Mouse (Mus musculus) neural tube, embryonic 11.5 days (tissue): ENCODE data around the gene Lgals4. TPM values are rescaled to one million over a fixed set of nuclear protein-coding genes. Genes with fewer than 3 reads are reported as not detected.

Experiments used
- ATAC-seq: fragments of 200-750 bp; cut with Nextera tagmentation; 2 replicates; pipeline ENCODE4 v1.8.0; 2017; ENCODE audit warnings: moderate number of reproducible peaks, mild to moderate bottlenecking, moderate TSS enrichment, moderate library complexity; ENCODE audit not compliant: insufficient read depth, low FRiP score, low TSS enrichment
- DNase-seq: peaks from one replicate; pipeline ENCODE4 v3.0.0-alpha.2; 2015; ENCODE audit warnings: low spot score
- H3K27ac ChIP-seq: fragments of 300-500 bp; sonication (generic); 2 replicates; pipeline ENCODE4 v1.5.1; 2014; ENCODE audit warnings: low read depth, mild to moderate bottlenecking, low read length
- H3K27me3 ChIP-seq: fragments of 300-500 bp; sonication (generic); 2 replicates; pipeline ENCODE4 v1.6.1; 2014; ENCODE audit warnings: mild to moderate bottlenecking, low read length, mixed read lengths; ENCODE audit not compliant: control insufficient read depth, insufficient read depth
- H3K36me3 ChIP-seq: fragments of 300-500 bp; sonication (generic); 2 replicates; pipeline ENCODE4 v1.6.1; 2014; ENCODE audit warnings: mild to moderate bottlenecking, low read length, moderate library complexity, mixed read lengths; ENCODE audit not compliant: control insufficient read depth, insufficient read depth
- H3K4me1 ChIP-seq: fragments of 300-500 bp; sonication (generic); 2 replicates; pipeline ENCODE4 v1.6.1; 2014; ENCODE audit warnings: low read length, mixed read lengths; ENCODE audit not compliant: control insufficient read depth, insufficient read depth
- H3K4me2 ChIP-seq: fragments of 300-500 bp; sonication (generic); 2 replicates; pipeline ENCODE4 v1.6.1; 2014; ENCODE audit warnings: low read depth, mild to moderate bottlenecking, moderate library complexity
- H3K4me3 ChIP-seq: fragments of 300-500 bp; sonication (generic); 2 replicates; pipeline ENCODE4 v1.5.1; 2014; ENCODE audit warnings: low read depth, low read length
- H3K9ac ChIP-seq: fragments of 300-500 bp; sonication (generic); 2 replicates; pipeline ENCODE4 v1.6.1; 2014; ENCODE audit warnings: mild to moderate bottlenecking, low read length
- H3K9me3 ChIP-seq: fragments of 300-500 bp; sonication (generic); 2 replicates; pipeline ENCODE4 v1.6.1; 2016; ENCODE audit warnings: low read length; ENCODE audit not compliant: control insufficient read depth
- WGBS: fragments of 180-500 bp; shearing (Covaris S2); extraction: QIAGEN DNeasy Blood & Tissue Kit; methylation state at CpG from one replicate; pipeline ENCODE4 v1.1.7; 2014; 5-methylcytosine and 5-hydroxymethylcytosine counted together
- polyA plus RNA-seq: library from polyadenylated mRNA; unstranded; fragments of >200 nt; fragmentation: Nextera tagmentation; extraction: Ambion mirVana; gene quantifications from 2 replicates; pipeline ENCODE4 v1.2.1, GENCODE M21; 2014

Lgals4 gene
- polyA plus RNA-seq, 1 experiment from 2014 or later: 1.8 TPM

GRCm38 (mm10) chr7:28811640-28812275 lies 21.9 kb upstream of the Lgals4 start:
- WGBS: 15% methylated on average over 7 of the region's 7 CpGs
- DNase-seq: no peak

GRCm38 (mm10) chr7:28812436-28812835 lies 21.2 kb upstream of the Lgals4 start:
- WGBS: 76% methylated on average over 4 of the region's 4 CpGs
- H3K4me3 ChIP-seq: peak overlapping the region; percentile 82
- ATAC-seq (no peak), DNase-seq (no peak)
- no peaks in the 10 kb centered on the region for H3K27me3 ChIP-seq
- H3K36me3 ChIP-seq: peaks cover 35% of the 10 kb centered on the region
- H3K9ac ChIP-seq: peak overlapping the region; percentile 96
- H3K27ac ChIP-seq: no peak overlapping the region
- H3K4me2 ChIP-seq: peak overlapping the region; percentile 77
- H3K4me1 ChIP-seq: peaks cover 24% of the 10 kb centered on the region
- H3K9me3 ChIP-seq: no peaks in the 10 kb centered on the region

More at GRCm38 (mm10) chr7:28811640-28812275, 21.9 kb upstream of the Lgals4 start:
- no peaks in the 10 kb centered on the region for H3K27me3 ChIP-seq
- peak overlapping the region; percentile 96 for H3K9ac ChIP-seq
- no peaks in the 10 kb centered on the region for H3K9me3 ChIP-seq
- no peak for ATAC-seq
- H3K4me2 ChIP-seq: peak overlapping the region; percentile 77
- H3K27ac ChIP-seq: no peak overlapping the region
- peaks cover 23% of the 10 kb centered on the region for H3K4me1 ChIP-seq
- peaks cover 31% of the 10 kb centered on the region for H3K36me3 ChIP-seq
- peak overlapping the region; percentile 82 for H3K4me3 ChIP-seq

DNA sequence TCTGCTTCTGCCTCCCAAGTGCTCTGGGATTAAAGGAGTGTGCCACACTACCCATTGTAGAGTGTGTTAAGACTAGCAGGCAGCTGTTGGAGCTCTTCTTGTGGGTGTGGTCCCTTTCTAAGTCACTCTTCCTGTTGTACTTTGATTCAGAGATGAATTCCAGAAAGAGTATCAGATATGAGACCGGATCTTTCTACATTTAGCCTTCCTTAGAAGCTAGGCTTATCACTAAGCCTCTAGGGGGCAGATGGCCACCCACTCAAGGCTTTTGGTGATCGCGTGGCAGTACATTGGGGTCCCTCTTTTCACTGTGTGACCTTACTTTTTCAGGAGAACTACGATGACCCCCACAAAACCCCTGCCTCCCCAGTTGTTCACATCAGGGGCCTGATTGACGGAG lies 20.7 kb upstream of the Lgals4 start:
- Histone ChIP-seq H3K4me3 (peak overlapping the region; percentile 82), H3K4me2 (peak overlapping the region; percentile 77), H3K9ac (no peak overlapping the region; the same call in 1 of the 2 replicates), H3K4me1 (peaks cover 25% of the 10 kb centered on the region), H3K36me3 (peaks cover 39% of the 10 kb centered on the region), H3K9me3 (no peaks in the 10 kb centered on the region), H3K27me3 (no peaks in the 10 kb centered on the region), H3K27ac (no peak overlapping the region)
- no peak for DNase-seq
- WGBS: 92% methylated on average over 5 of the region's 5 CpGs
- no peak for ATAC-seq

GRCm38 (mm10) chr7:28814306-28815034 lies 19.2 kb upstream of the Lgals4 start:
- Histone ChIP-seq H3K27ac (no peak overlapping the region), H3K27me3 (no peaks in the 10 kb centered on the region), H3K36me3 (peaks cover 46% of the 10 kb centered on the region), H3K9ac (no peak overlapping the region), H3K4me3 (no peak overlapping the region), H3K4me1 (peaks cover 28% of the 10 kb centered on the region), H3K9me3 (no peaks in the 10 kb centered on the region), H3K4me2 (no peak overlapping the region)
- DNase-seq (no peak), ATAC-seq (no peak)
- WGBS: 94% methylated on average over 5 of the region's 5 CpGs

DNA sequence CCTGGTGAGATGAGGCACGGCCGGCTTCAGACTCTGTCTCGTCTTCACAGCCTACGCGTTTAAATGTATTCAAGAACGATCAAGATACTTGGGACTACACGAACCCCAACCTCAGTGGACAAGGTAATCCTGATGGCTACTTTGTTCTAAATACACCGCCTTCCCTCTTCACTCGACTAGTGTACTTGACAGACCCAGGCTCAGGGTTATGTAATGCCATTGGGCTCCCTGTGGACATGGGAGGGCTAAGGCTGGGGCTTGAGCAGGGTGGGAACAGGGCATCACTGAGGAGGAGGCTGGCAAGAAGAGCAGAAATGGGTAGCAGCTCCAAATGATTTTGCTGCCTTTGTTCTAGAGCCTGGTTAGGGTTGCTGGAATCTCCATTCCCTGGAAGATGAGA lies 18.4 kb upstream of the Lgals4 start:
- Histone ChIP-seq H3K9me3 (no peaks in the 10 kb centered on the region), H3K4me3 (no peak overlapping the region), H3K27ac (no peak overlapping the region), H3K27me3 (no peaks in the 10 kb centered on the region), H3K9ac (no peak overlapping the region), H3K4me1 (peaks cover 35% of the 10 kb centered on the region), H3K4me2 (no peak overlapping the region), H3K36me3 (peaks cover 51% of the 10 kb centered on the region)
- ATAC-seq (no peak), DNase-seq (no peak)
- WGBS: 95% methylated on average over 9 of the region's 9 CpGs

DNA sequence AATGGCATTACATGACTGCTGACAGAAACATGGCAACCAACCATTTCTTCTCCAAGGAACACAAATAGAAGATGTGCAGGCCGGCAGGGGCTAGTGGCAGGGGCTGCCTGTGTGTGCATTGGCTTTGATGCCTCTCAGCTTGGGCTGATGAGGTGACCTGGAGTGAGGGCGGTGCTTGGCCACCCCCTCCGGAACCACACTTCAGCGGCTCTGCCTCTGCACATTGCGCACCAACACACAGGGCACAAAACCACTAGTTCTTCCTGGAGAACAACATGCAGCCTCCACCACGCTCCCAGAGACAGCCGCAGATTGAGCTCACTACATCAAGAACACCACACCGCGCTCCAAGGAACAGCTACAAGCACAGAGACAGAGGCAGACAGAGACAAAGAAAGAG lies 17.5 kb upstream of the Lgals4 start:
- 88% methylated on average over 9 of the region's 9 CpGs for WGBS
- Histone ChIP-seq H3K9me3 (no peaks in the 10 kb centered on the region), H3K4me3 (no peak overlapping the region), H3K4me2 (no peak overlapping the region), H3K27me3 (no peaks in the 10 kb centered on the region), H3K36me3 (peaks cover 60% of the 10 kb centered on the region), H3K9ac (no peak overlapping the region), H3K27ac (0 out of 2 replicates have a peak overlapping the region, but pooled peaks have one; percentile 8), H3K4me1 (peaks cover 44% of the 10 kb centered on the region)
- ATAC-seq (no peak), DNase-seq (no peak)

GRCm38 (mm10) chr7:28816920-28817319 lies 16.7 kb upstream of the Lgals4 start:
- peaks cover 44% of the 10 kb centered on the region for H3K4me1 ChIP-seq
- H3K9ac ChIP-seq: no peak overlapping the region

GRCm38 (mm10) chr7:28817524-28817923 lies 16.1 kb upstream of the Lgals4 start:
- peaks cover 71% of the 10 kb centered on the region for H3K36me3 ChIP-seq
- no peaks in the 10 kb centered on the region for H3K27me3 ChIP-seq
- H3K4me2 ChIP-seq: no peak overlapping the region; the same call in 1 of the 2 replicates
- H3K9me3 ChIP-seq: no peaks in the 10 kb centered on the region
- 76% methylated on average over 6 of the region's 6 CpGs for WGBS
- no peak for DNase-seq
- no peak overlapping the region for H3K4me3 ChIP-seq
- no peak overlapping the region for H3K9ac ChIP-seq
- H3K27ac ChIP-seq: no peak overlapping the region
- ATAC-seq: no peak
- peaks cover 38% of the 10 kb centered on the region for H3K4me1 ChIP-seq

More at GRCm38 (mm10) chr7:28816920-28817319, 16.7 kb upstream of the Lgals4 start:
- no peak overlapping the region for H3K27ac ChIP-seq
- no peaks in the 10 kb centered on the region for H3K27me3 ChIP-seq
- no peak overlapping the region for H3K4me3 ChIP-seq
- no peak for DNase-seq
- H3K4me2 ChIP-seq: no peak overlapping the region
- WGBS: 93% methylated on average over 10 of the region's 10 CpGs
- H3K36me3 ChIP-seq: peaks cover 66% of the 10 kb centered on the region
- ATAC-seq: no peak
- H3K9me3 ChIP-seq: no peaks in the 10 kb centered on the region

DNA sequence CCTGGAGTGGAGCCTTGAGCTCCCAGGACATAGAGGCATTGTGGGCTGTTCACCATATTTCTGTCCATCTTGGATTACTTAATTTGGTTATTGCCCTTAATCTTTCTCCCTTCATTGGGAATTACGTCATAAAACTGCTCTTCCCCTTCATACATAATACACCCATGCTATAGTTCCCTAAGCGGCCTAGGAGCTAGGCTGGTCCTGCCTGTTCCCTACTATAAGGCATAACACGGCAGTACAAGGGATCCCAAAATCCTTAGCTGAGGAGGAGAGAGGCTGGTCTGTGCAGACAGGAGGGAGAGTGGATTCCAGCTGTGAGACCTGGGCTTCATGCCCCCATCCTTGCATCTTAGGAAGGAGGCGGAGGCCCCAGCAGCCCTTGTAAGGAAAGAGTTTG lies 15.7 kb upstream of the Lgals4 start:
- Histone ChIP-seq H3K9me3 (no peaks in the 10 kb centered on the region), H3K27ac (no peak overlapping the region), H3K9ac (no peak overlapping the region), H3K4me2 (no peak overlapping the region), H3K27me3 (no peaks in the 10 kb centered on the region), H3K4me3 (no peak overlapping the region), H3K36me3 (peaks cover 71% of the 10 kb centered on the region), H3K4me1 (peaks cover 34% of the 10 kb centered on the region)
- DNase-seq (no peak), ATAC-seq (no peak)
- 76% methylated on average over 4 of the region's 4 CpGs for WGBS
